Mouse (Mus musculus) midbrain, embryonic 14.5 days (tissue): ENCODE measurements around the gene Apol7e. TPM values are rescaled to one million over a fixed set of nuclear protein-coding genes. Genes with fewer than 3 reads are reported as not detected.
A peak's percentile ranks its signal among the peaks of the same experiment; 100 is the strongest.
"Not testable (repeated sequence)": the region's sequence is repeated elsewhere in the genome, so short reads cannot be mapped to it uniquely, and the experiment has no call there.

Experiments
- ATAC-seq: fragments of 200-750 bp; cut with Nextera tagmentation; 2 replicates; pipeline ENCODE4 v1.8.0; 2017; ENCODE audit warnings: moderate number of reproducible peaks, moderate library complexity; ENCODE audit not compliant: low FRiP score, low TSS enrichment
- DNase-seq: peaks from one replicate; pipeline ENCODE4 v3.0.0-alpha.2; 2015
- H3K27ac ChIP-seq: fragments of 300-500 bp; sonication (generic); replicated peaks from 2 replicates; pipeline ENCODE4 v1.5.1; 2014; ENCODE audit warnings: mild to moderate bottlenecking, low read depth, low read length, moderate library complexity
- H3K27me3 ChIP-seq: fragments of 300-500 bp; sonication (generic); 2 replicates; pipeline ENCODE4 v1.6.1; 2014; ENCODE audit warnings: low read length, control low read depth, mixed read lengths; ENCODE audit not compliant: control insufficient read depth, insufficient read depth
- H3K36me3 ChIP-seq: fragments of 300-500 bp; sonication (generic); 2 replicates; pipeline ENCODE4 v1.6.1; 2014; ENCODE audit warnings: low read length, control low read depth; ENCODE audit not compliant: control insufficient read depth, insufficient read depth
- H3K4me1 ChIP-seq: fragments of 300-500 bp; sonication (generic); 2 replicates; pipeline ENCODE4 v1.6.1; 2014; ENCODE audit warnings: mild to moderate bottlenecking, antibody characterized with exemption, low read length, control low read depth; ENCODE audit not compliant: control insufficient read depth, insufficient read depth
- H3K4me2 ChIP-seq: fragments of 300-500 bp; sonication (generic); 2 replicates; pipeline ENCODE4 v1.6.1; 2014; ENCODE audit warnings: mild to moderate bottlenecking, low read length, moderate library complexity
- H3K4me3 ChIP-seq: fragments of 300-500 bp; sonication (generic); replicated peaks from 2 replicates; pipeline ENCODE4 v1.5.1; 2014; ENCODE audit warnings: low read depth, low read length
- H3K9ac ChIP-seq: fragments of 300-500 bp; sonication (generic); replicated peaks from 2 replicates; pipeline ENCODE4 v1.6.1; 2014; ENCODE audit warnings: mild to moderate bottlenecking, low read length, moderate library complexity
- H3K9me3 ChIP-seq: fragments of 300-500 bp; sonication (generic); 2 replicates; pipeline ENCODE4 v1.6.1; 2016; ENCODE audit warnings: low read length, control low read depth, mixed read lengths; ENCODE audit not compliant: control insufficient read depth
- WGBS: fragments of 180-500 bp; shearing (Covaris S2); extraction: QIAGEN DNeasy Blood & Tissue Kit; methylation state at CpG from one replicate; pipeline ENCODE4 v1.1.7; 2014; 5-methylcytosine and 5-hydroxymethylcytosine counted together
- polyA plus RNA-seq: library from polyadenylated mRNA; unstranded; fragments of >200 nt; fragmentation: Nextera tagmentation; extraction: Ambion mirVana; gene quantifications from 2 replicates; pipeline ENCODE4 v1.2.1, GENCODE M21; 2014

The Apol7e gene
- polyA plus RNA-seq, 1 experiment from 2014 or later = not detected

- not testable (repeated sequence) for H3K4me2 ChIP-seq, H3K9me3 ChIP-seq, H3K4me3 ChIP-seq, H3K27ac ChIP-seq, H3K4me1 ChIP-seq, DNase-seq, H3K36me3 ChIP-seq, H3K9ac ChIP-seq, H3K27me3 ChIP-seq, ATAC-seq
- no CpG with 5 or more reads among the region's 1 CpGs for WGBS
Measured at GRCm38 (mm10) chr15:77708936-77709335, 10.3 kb downstream of the Apol7e start.

GRCm38 (mm10) chr15:77718240-77718639 is 19.6 kb downstream of the Apol7e start:
- ATAC-seq, H3K36me3 ChIP-seq, H3K27ac ChIP-seq, H3K9ac ChIP-seq, H3K4me1 ChIP-seq, H3K9me3 ChIP-seq, H3K27me3 ChIP-seq, H3K4me3 ChIP-seq, H3K4me2 ChIP-seq, DNase-seq: not testable (repeated sequence)
- WGBS = 85% methylated on average over 2 of the region's 6 CpGs

DNA sequence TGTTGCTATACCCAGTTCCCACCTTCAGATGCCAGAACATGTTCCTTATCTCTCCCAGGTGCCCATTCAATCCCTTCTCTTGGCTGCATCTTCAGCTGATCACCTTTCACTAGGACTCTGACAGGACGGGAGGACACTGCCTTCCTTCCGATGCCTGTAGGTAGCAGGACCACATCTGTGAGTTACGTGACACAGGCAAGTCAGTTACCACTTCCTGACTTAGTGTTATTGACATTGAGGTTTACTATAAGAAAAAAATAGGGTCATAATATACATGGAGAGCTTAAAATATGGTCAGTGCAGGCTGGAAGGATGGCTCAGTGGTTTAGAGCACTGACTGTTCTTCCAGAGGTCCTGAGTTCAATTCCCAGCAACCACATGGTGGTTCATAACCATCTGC is 22.9 kb downstream of the Apol7e start:
- H3K36me3 ChIP-seq, H3K4me2 ChIP-seq, ATAC-seq, H3K9ac ChIP-seq, H3K27me3 ChIP-seq, H3K9me3 ChIP-seq, H3K4me1 ChIP-seq, H3K27ac ChIP-seq, H3K4me3 ChIP-seq, DNase-seq: not testable (repeated sequence)
- no CpG with 5 or more reads among the region's 3 CpGs for WGBS

DNA sequence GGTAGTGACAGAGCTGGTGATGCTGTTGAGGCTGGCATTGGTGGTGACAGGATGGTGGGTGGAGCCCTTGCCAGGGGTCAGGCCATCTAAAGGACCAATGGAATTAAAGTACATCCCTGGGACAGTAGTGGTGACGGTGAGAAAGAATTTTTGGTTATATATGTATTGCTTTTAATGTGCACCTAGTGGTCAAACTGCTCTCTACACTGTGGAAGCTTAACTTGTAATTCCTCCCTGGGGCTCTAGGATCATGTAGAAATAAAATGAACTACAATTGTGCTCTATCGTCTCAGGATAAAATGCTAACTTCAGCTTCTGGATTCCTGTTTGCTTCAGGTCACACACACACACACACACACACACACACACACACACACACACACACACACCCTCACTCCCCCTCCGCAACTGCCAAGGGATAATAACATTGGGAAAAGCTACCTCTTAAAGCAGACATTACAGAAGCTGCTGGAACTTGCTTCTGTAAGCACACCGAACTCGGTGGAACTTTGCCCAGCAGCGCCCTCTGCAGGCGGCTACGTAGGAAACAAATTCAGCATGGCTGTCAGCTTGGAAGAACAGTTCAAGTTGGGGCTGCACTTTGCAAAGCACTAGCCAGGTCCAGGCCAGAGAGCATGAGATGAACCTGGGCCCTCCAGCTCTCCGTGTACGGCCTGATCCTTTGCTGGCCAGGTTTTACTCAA is 25.7 kb downstream of the Apol7e start:
- not testable (repeated sequence) for H3K4me3 ChIP-seq, H3K36me3 ChIP-seq, H3K4me1 ChIP-seq, DNase-seq, H3K4me2 ChIP-seq, ATAC-seq, H3K27ac ChIP-seq, H3K9ac ChIP-seq, H3K9me3 ChIP-seq, H3K27me3 ChIP-seq
- WGBS = 25% methylated on average over 2 of the region's 10 CpGs

- H3K27me3 ChIP-seq, ATAC-seq, H3K9ac ChIP-seq, H3K36me3 ChIP-seq, H3K4me2 ChIP-seq, H3K4me1 ChIP-seq, H3K4me3 ChIP-seq, H3K9me3 ChIP-seq, H3K27ac ChIP-seq: not testable (repeated sequence)
- DNase-seq = peak; percentile 28
- 70% methylated on average over 3 of the region's 6 CpGs for WGBS
Measured at GRCm38 (mm10) chr15:77725393-77726020, 26.9 kb downstream of the Apol7e start.

DNA sequence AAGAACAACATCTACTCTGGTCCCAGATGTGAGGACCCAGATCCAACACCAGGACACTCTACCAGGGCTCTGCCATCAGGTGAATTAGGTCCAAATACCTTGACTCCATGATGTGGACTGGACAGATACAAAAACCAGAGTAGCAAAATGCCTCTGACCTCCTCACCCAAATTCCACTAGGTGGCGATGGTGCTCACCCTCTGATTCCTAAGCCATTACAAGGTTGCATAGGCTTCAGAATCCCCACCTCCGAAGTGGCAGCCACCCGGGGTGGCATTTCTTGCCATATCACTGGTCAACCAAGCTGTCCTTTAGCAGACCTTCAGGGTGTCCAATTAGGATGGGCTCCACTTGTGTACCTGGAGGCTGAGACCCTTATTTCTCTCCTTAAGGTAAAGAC is 28.5 kb downstream of the Apol7e start:
- not testable (repeated sequence) for H3K4me3 ChIP-seq, H3K36me3 ChIP-seq, H3K27ac ChIP-seq, ATAC-seq, H3K9ac ChIP-seq, H3K4me2 ChIP-seq, H3K9me3 ChIP-seq, H3K4me1 ChIP-seq, H3K27me3 ChIP-seq
- DNase-seq = peak; percentile 21
- WGBS = 13% methylated on average over 3 of the region's 3 CpGs

- DNase-seq, H3K27ac ChIP-seq, H3K4me2 ChIP-seq, H3K9ac ChIP-seq, H3K36me3 ChIP-seq, H3K9me3 ChIP-seq, ATAC-seq, H3K4me3 ChIP-seq, H3K27me3 ChIP-seq, H3K4me1 ChIP-seq: not testable (repeated sequence)
- WGBS = 94% methylated on average over 3 of the region's 3 CpGs
Measured at GRCm38 (mm10) chr15:77727745-77728144, 29.1 kb downstream of the Apol7e start.

- H3K4me1 ChIP-seq, H3K4me2 ChIP-seq, H3K27ac ChIP-seq, H3K4me3 ChIP-seq, H3K27me3 ChIP-seq, H3K9ac ChIP-seq, DNase-seq, H3K36me3 ChIP-seq, ATAC-seq, H3K9me3 ChIP-seq: not testable (repeated sequence)
- 86% methylated on average over 1 of the region's 4 CpGs for WGBS
Measured at GRCm38 (mm10) chr15:77728739-77729138, 30.1 kb downstream of the Apol7e start, which contains the start of gene Apol9b. TSS of gene Apol9b (plus strand) at chr15:77729039.

DNA sequence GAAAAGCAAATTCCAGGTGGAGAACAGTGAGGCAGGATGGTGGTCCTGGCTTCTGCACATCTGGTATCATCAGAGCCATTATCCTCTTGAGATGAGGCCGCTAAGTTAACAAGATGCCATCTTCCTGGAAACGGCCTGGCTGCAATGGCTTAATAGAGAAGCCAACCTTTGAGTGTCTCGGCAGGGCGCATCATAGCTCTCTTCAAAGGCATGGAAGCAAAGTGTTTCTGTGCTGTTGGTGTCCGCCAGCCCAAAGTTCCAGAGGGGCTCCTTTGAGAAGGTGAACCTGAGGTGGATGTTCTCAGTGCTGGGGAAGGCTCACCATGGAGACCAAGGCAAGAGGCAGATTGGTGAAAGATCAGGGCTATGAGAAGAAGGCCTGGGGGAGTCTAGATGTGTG is 32.9 kb downstream of the Apol7e start:
- H3K36me3 ChIP-seq = no peaks in the 10 kb centered on the region
- no peak overlapping the region for H3K4me2 ChIP-seq
- WGBS = 89% methylated on average over 5 of the region's 5 CpGs
- H3K9ac ChIP-seq = no peak overlapping the region
- ATAC-seq (no peak), DNase-seq (no peak)
- no peak overlapping the region for H3K4me3 ChIP-seq
- no peaks in the 10 kb centered on the region for H3K27me3 ChIP-seq
- no peaks in the 10 kb centered on the region for H3K9me3 ChIP-seq
- no peak overlapping the region for H3K27ac ChIP-seq
- H3K4me1 ChIP-seq = no peaks in the 10 kb centered on the region
